Mouse (Mus musculus): ENCODE measurements around the gene Sh3pxd2b.
A peak's percentile ranks its signal among the peaks of the same experiment; 100 is the strongest.

The Sh3pxd2b gene

GRCm38 (mm10) chr11:32347607-32348432, at the start of gene Sh3pxd2b:
TSS of gene Sh3pxd2b (plus strand) at chr11:32347820.
- DNase-seq (ENCODE audit: low spot score), result peak; percentile 24

GRCm38 (mm10) chr11:32297866-32298531, 49.6 kb upstream of the Sh3pxd2b start:
- no peak for DNase-seq (ENCODE audit: low spot score)

- DNase-seq (ENCODE audit: low spot score), result no peak
Observed at GRCm38 (mm10) chr11:32298532-32298918, 49.1 kb upstream of the Sh3pxd2b start.

- peak; percentile 62 for DNase-seq (ENCODE audit: low spot score)
Observed at GRCm38 (mm10) chr11:32299865-32300264, 47.8 kb upstream of the Sh3pxd2b start, which contains the start of gene Hbq1a. TSS of gene Hbq1a (plus strand) at chr11:32300069.

- no peak for DNase-seq (ENCODE audit: low spot score)
Observed at GRCm38 (mm10) chr11:32300279-32301267, 47.0 kb upstream of the Sh3pxd2b start.

- no peak for DNase-seq (ENCODE audit: low spot score)
Observed at GRCm38 (mm10) chr11:32301506-32301905, 46.1 kb upstream of the Sh3pxd2b start.

- DNase-seq (ENCODE audit: low spot score), result no peak
Observed at GRCm38 (mm10) chr11:32302824-32303419, 44.7 kb upstream of the Sh3pxd2b start.

GRCm38 (mm10) chr11:32303455-32303854, 44.2 kb upstream of the Sh3pxd2b start:
- no peak for DNase-seq (ENCODE audit: low spot score)

- DNase-seq (ENCODE audit: low spot score), result no peak
Observed at GRCm38 (mm10) chr11:32307006-32307405, 40.6 kb upstream of the Sh3pxd2b start.

GRCm38 (mm10) chr11:32309446-32309845, 38.2 kb upstream of the Sh3pxd2b start:
- DNase-seq (ENCODE audit: low spot score), result no peak

GRCm38 (mm10) chr11:32309928-32310327, 37.7 kb upstream of the Sh3pxd2b start:
- no peak for DNase-seq (ENCODE audit: low spot score)

- DNase-seq (ENCODE audit: low spot score), result no peak
Observed at GRCm38 (mm10) chr11:32316009-32316408, 31.6 kb upstream of the Sh3pxd2b start.

- no peak for DNase-seq (ENCODE audit: low spot score)
Observed at GRCm38 (mm10) chr11:32320507-32321195, 27.0 kb upstream of the Sh3pxd2b start.

- DNase-seq (ENCODE audit: low spot score), result peak; percentile 78
Observed at GRCm38 (mm10) chr11:32321196-32321565, 26.4 kb upstream of the Sh3pxd2b start.

- DNase-seq (ENCODE audit: low spot score), result peak; percentile 81
Observed at GRCm38 (mm10) chr11:32324609-32325008, 23.0 kb upstream of the Sh3pxd2b start.

GRCm38 (mm10) chr11:32331075-32331474, 16.5 kb upstream of the Sh3pxd2b start:
- DNase-seq (ENCODE audit: low spot score), result no peak

GRCm38 (mm10) chr11:32331861-32332260, 15.8 kb upstream of the Sh3pxd2b start:
- DNase-seq (ENCODE audit: low spot score), result peak; percentile 45

GRCm38 (mm10) chr11:32333235-32333634, 14.4 kb upstream of the Sh3pxd2b start:
- no peak for DNase-seq (ENCODE audit: low spot score)

- DNase-seq (ENCODE audit: low spot score), result no peak
Observed at GRCm38 (mm10) chr11:32336435-32336907, 11.1 kb upstream of the Sh3pxd2b start.

GRCm38 (mm10) chr11:32339131-32339531, 8.5 kb upstream of the Sh3pxd2b start:
- no peak for DNase-seq (ENCODE audit: low spot score)

All from testis, postnatal 14 days (tissue).